Mouse (Mus musculus) embryo, embryonic 9.5 days (tissue): ENCODE results near the gene Nsmce1.

Experiments used
- DNase-seq: peaks from one replicate; pipeline ENCODE4 v3.0.0-alpha.2; 2017; ENCODE audit errors: extremely low spot score

Nsmce1 gene

GRCm38 (mm10) chr7:125490947-125491735 lies at the start of gene Nsmce1:
Gene Nsmce1 (minus strand): TSS chr7:125491596.
- DNase-seq: peak; percentile 90

- DNase-seq: no peak
These were observed 49.6 kb upstream of the Nsmce1 start for GRCm38 (mm10) chr7:125541026-125541425.

- no peak for DNase-seq
These were observed 48.0 kb upstream of the Nsmce1 start for GRCm38 (mm10) chr7:125539351-125539750.

GRCm38 (mm10) chr7:125527901-125528580 lies 36.6 kb upstream of the Nsmce1 start:
- no peak for DNase-seq

- no peak for DNase-seq
These were observed 35.8 kb upstream of the Nsmce1 start for GRCm38 (mm10) chr7:125527186-125527585.

- no peak for DNase-seq
These were observed 31.7 kb upstream of the Nsmce1 start for GRCm38 (mm10) chr7:125523051-125523450.

- no peak for DNase-seq
These were observed 28.3 kb upstream of the Nsmce1 start for GRCm38 (mm10) chr7:125519715-125520114.

- DNase-seq: no peak
These were observed 26.1 kb upstream of the Nsmce1 start for GRCm38 (mm10) chr7:125517470-125517869.

- no peak for DNase-seq
These were observed 25.3 kb upstream of the Nsmce1 start for GRCm38 (mm10) chr7:125516723-125517122.

- DNase-seq: no peak
These were observed 23.9 kb upstream of the Nsmce1 start for GRCm38 (mm10) chr7:125515081-125515853.

- DNase-seq: no peak
These were observed 20.5 kb upstream of the Nsmce1 start for GRCm38 (mm10) chr7:125511852-125512251.

GRCm38 (mm10) chr7:125511432-125511831 lies 20.0 kb upstream of the Nsmce1 start:
- no peak for DNase-seq

- DNase-seq: no peak
These were observed 15.9 kb upstream of the Nsmce1 start for GRCm38 (mm10) chr7:125507279-125507678.

- no peak for DNase-seq
These were observed 14.2 kb upstream of the Nsmce1 start for GRCm38 (mm10) chr7:125505568-125505967.

- DNase-seq: no peak
These were observed 13.2 kb upstream of the Nsmce1 start for GRCm38 (mm10) chr7:125504618-125505017.

- no peak for DNase-seq
These were observed 12.1 kb upstream of the Nsmce1 start for GRCm38 (mm10) chr7:125503374-125504092.

- DNase-seq: no peak
These were observed 9.5 kb upstream of the Nsmce1 start for GRCm38 (mm10) chr7:125500879-125501278.

GRCm38 (mm10) chr7:125499927-125500868 lies 8.8 kb upstream of the Nsmce1 start:
- DNase-seq: no peak

- no peak for DNase-seq
These were observed 4.6 kb upstream of the Nsmce1 start for GRCm38 (mm10) chr7:125495864-125496440.

- DNase-seq: no peak
These were observed 1.2 kb upstream of the Nsmce1 start for GRCm38 (mm10) chr7:125492551-125492950.
